ENCODE assay signal across 22 mouse cellular contexts in the genomic region with DNA sequence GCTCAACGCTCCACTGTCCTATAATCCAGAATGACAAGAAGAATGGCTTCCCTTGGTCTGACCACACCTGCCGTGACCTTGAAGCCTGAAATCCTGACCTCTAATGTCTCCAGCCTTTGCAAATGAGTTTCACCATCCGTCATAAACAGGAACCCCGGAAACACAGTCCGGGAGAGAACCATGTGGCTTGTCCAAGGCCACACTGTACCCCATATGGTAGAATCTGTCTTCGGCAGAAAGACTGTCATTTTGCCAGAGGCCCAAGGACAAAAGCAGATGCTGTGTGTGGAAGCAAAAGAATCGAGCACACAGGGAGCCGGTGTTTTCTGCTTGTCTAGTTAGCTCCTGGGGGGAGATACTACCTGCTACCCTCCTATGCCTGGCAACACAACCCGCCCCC. TPM values are rescaled to one million over a fixed set of nuclear protein-coding genes. Genes with fewer than 3 reads are reported as not detected.
A peak's percentile ranks its signal among the peaks of the same experiment; 100 is the strongest.
DNase-seq lines count a peak whose midpoint lies in the region; ATAC-seq and TF ChIP-seq lines count a peak whose summit lies in the region.
"Had no signal": no experiment of that assay in that cellular context is flagged by ENCODE, and none has a peak within 500 bp of the region (broad histone marks: within the 10 kb centered on the region; RNA-seq: fewer than 3 reads in every experiment).

No protein-coding gene starts in this region.

- no peak for TF ChIP-seq CTCF in brain, embryonic 14.5 days (IDR thresholded peaks at IDR 0.05; ENCODE audit: borderline replicate concordance, extremely low read depth, insufficient read depth, insufficient read length)

- no peak for TF ChIP-seq POLR2A in brain, embryonic 14.5 days (IDR thresholded peaks at IDR 0.05; ENCODE audit: borderline replicate concordance, extremely low read depth, insufficient read depth, insufficient read length, poor library complexity, severe bottlenecking)

- peak; percentile 59 for DNase-seq in adrenal gland, postnatal 14 days
- DNase-seq in adrenal gland, adult 18-20 months (ENCODE audit: low spot score in 2 of 2), result no peak
- DNase-seq in frontal cortex, adult 2 months (ENCODE audit: extremely low spot score in 1 of 2, low spot score in 1 of 2), result no peak
- DNase-seq in adrenal gland, postnatal 36 days, result peak; percentile 46 to 66
- peak; percentile 57 for DNase-seq in brain, embryonic 14.5 days (ENCODE audit: low read depth)
- no peak for DNase-seq in ovary, postnatal 10 days (ENCODE audit: low spot score)
- DNase-seq: cerebellum, postnatal 25 days; gastrocnemius, postnatal 10 days; heart, postnatal 10 days; kidney, adult 11 months; kidney, postnatal 25 days; left cerebral cortex, postnatal 4 days; liver, postnatal 0 days; lung, postnatal 36 days; right cerebral cortex, postnatal 4 days; thymus, adult 2 months; thymus, postnatal 36 days had no signal

- 0 out of 2 replicates have a peak, but pooled peaks have one; percentile 26 for ATAC-seq in frontal cortex, adult (ENCODE audit: low TSS enrichment)
- ATAC-seq: CD4-positive, CD25-positive, alpha-beta regulatory T cell, adult 4 months; liver, embryonic 12.5 days; liver, postnatal 0 days had no signal

RNA-seq across cellular contexts. Expression of gene Cabp1, which starts 18.3 kb away (rescaled TPM):
- total RNA-seq in adrenal gland, postnatal 14 days (2021), result 9.9 and 11.1 TPM in 2 replicates
- 10 to 100 TPM; 28.4 to 34.3 TPM for total RNA-seq in adrenal gland, adult 18-20 months (2021)
- 291 and 354 TPM in 2 replicates for polyA plus RNA-seq in frontal cortex, adult 2 months (2012; rRNA removed)
- 10 to 100 TPM; 34.8 to 42.3 TPM for total RNA-seq in adrenal gland, postnatal 36 days (2021)
- 28.6 and 32.9 TPM in 2 replicates for polyA plus RNA-seq in brain, embryonic 14.5 days (2012; rRNA removed)
- total RNA-seq: hematopoietic stem cell, adult 5-6 weeks; megakaryocyte, adult 5-6 weeks had no signal
- polyA plus RNA-seq: CD4-positive, CD25-positive, alpha-beta regulatory T cell, adult 4 months; liver, postnatal 0 days had no signal

RNA-seq across cellular contexts. Expression of gene Pop5, which starts 23.2 kb away (rescaled TPM):
- total RNA-seq in adrenal gland, postnatal 14 days (2021), result 92.6 and 92.9 TPM in 2 replicates
- 10 to 100 TPM; 71.6 to 84.6 TPM for total RNA-seq in adrenal gland, adult 18-20 months (2021)
- 129 and 134 TPM in 2 replicates for polyA plus RNA-seq in frontal cortex, adult 2 months (2012; rRNA removed)
- 10 to 100 TPM; 76.3 to 85.9 TPM for total RNA-seq in adrenal gland, postnatal 36 days (2021)
- 57.0 and 82.5 TPM in 2 replicates for polyA plus RNA-seq in brain, embryonic 14.5 days (2012; rRNA removed)

RNA-seq across cellular contexts. Expression of gene Mlec, which starts 54.5 kb away (rescaled TPM):
- total RNA-seq in adrenal gland, postnatal 14 days (2021), result 140 and 144 TPM in 2 replicates
- 100 to 1,000 TPM; 173 to 221 TPM for total RNA-seq in adrenal gland, adult 18-20 months (2021)
- polyA plus RNA-seq in frontal cortex, adult 2 months (2012; rRNA removed), result 66.5 and 67.1 TPM in 2 replicates
- 100 to 1,000 TPM; 184 to 197 TPM for total RNA-seq in adrenal gland, postnatal 36 days (2021)
- polyA plus RNA-seq in brain, embryonic 14.5 days (2012; rRNA removed), result 63.6 and 80.4 TPM in 2 replicates

Comparison
In these comparisons a context has a peak if more than half of its experiments do, and no peak if none do; other contexts are left out.
1. DNase-seq: peak in adrenal gland, postnatal 14 days (single experiment), adrenal gland, postnatal 36 days (2 of 2) and brain, embryonic 14.5 days (single experiment); none in adrenal gland, adult 18-20 months (0 of 2), frontal cortex, adult 2 months (0 of 2) and ovary, postnatal 10 days (single experiment).